Mouse (Mus musculus): ENCODE measurements at regions not wholly inside any gene's neighbourhood (a gene's known extent, or its start where the extent isn't known, plus 50 kb on each side); places are given as distances from the start of the nearest gene placed in this dataset.
"Not testable (repeated sequence)": the region's sequence is repeated elsewhere in the genome, so short reads cannot be mapped to it uniquely, and the experiment has no call there.

DNA sequence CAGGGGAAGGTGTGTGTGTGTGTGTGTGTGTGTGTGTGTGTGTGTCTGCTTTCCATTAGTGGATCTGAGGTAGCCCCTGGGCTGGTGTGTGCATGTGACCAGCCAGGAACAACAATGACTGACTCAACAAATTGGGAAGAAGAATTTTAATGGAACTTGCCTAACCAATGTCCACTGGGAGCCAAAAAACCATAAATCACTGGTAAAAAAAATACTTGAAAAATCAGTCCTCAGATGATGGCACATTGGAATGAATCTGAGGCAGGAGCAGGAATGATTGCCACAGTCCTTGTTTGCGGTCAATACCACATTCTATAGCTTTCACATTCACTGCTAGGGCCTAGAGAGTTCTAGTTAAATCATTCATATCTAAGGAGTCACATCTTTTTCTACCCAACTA is 487.8 kb downstream of the Ets1 start:
- Histone ChIP-seq H3K4me1 (replicated peaks; ENCODE audit: control insufficient read depth, insufficient read depth) (no peaks in the 10 kb centered on the region), H3K27me3 (ENCODE audit: control insufficient read depth, insufficient read depth, low read length) (no peaks in the 10 kb centered on the region), H3K9ac (ENCODE audit: low read length) (no peak overlapping the region), H3K9me3 (ENCODE audit: control insufficient read depth, low read length) (no peaks in the 10 kb centered on the region), H3K36me3 (ENCODE audit: control insufficient read depth, insufficient read depth, low read length) (no peaks in the 10 kb centered on the region), H3K4me2 (replicated peaks; ENCODE audit: low read depth) (no peak overlapping the region), H3K4me3 (ENCODE audit: low read depth, low read length) (no peak overlapping the region), H3K27ac (replicated peaks) (no peak overlapping the region)
- ATAC-seq (ENCODE audit: low FRiP score, low TSS enrichment): no peak
- DNase-seq (ENCODE audit: low spot score): no peak
- TF ChIP-seq CTCF (IDR thresholded peaks at IDR 0.05; ENCODE audit: low read depth): no peak
- 100% methylated on average over 1 of the region's 1 CpGs for WGBS

DNA sequence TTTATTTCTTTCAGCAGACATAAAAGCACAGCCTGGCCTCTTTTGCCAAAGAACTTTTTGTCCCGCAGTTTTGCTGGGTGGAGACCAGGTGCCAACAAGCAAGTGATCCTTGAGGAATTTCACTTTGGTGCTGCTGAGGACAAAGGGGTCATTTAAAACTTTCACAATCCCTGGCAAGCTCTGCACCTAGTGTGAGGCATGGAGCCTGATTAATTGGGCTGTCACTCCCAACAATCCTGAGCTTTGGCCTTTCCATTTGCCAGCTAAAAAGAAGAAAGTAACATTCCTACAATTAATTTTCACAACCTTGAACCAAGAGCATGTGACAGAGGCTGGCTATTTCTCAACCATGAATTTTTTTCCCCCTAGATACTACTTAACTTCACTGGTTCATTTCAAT is 516.2 kb downstream of the Ets1 start:
- Histone ChIP-seq H3K9me3 (ENCODE audit: control insufficient read depth, low read length) (no peaks in the 10 kb centered on the region), H3K36me3 (ENCODE audit: control insufficient read depth, insufficient read depth, low read length) (no peaks in the 10 kb centered on the region), H3K4me3 (ENCODE audit: low read depth, low read length) (no peak overlapping the region), H3K4me1 (replicated peaks; ENCODE audit: control insufficient read depth, insufficient read depth) (no peaks in the 10 kb centered on the region), H3K4me2 (replicated peaks; ENCODE audit: low read depth) (no peak overlapping the region), H3K27me3 (ENCODE audit: control insufficient read depth, insufficient read depth, low read length) (no peaks in the 10 kb centered on the region), H3K27ac (replicated peaks) (no peak overlapping the region), H3K9ac (ENCODE audit: low read length) (no peak overlapping the region)
- TF ChIP-seq EP300 (optimal IDR thresholded peaks at IDR 0.05): no peak
- no peak for TF ChIP-seq CTCF (IDR thresholded peaks at IDR 0.05; ENCODE audit: low read depth)
- ATAC-seq (ENCODE audit: low FRiP score, low TSS enrichment): peak; percentile 47; the same call in 1 of the 2 replicates
- no peak for DNase-seq (ENCODE audit: low spot score)
- WGBS: 15% methylated on average over 1 of the region's 1 CpGs

DNA sequence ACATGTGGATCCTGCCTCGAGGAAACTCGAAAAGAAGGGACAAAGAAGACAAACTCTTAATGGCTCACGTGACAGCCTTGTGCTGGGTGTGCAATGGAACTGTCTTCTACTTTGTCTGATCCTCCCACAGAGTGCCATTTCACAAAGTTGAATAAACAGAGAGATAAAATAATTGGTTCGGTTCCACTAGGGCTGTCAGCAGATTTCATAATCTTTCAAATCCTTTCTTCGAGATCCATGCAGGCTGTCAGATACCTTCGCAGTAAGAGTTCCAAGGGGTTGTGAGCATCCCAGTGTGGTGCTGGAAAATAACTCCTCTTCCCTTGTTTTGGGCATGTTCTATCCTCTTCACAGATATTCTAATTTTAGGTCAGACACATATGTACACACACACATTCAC is 532.1 kb downstream of the Ets1 start:
- ATAC-seq (ENCODE audit: low FRiP score, low TSS enrichment) (no peak), DNase-seq (ENCODE audit: low spot score) (no peak)
- no peak overlapping the region for H3K4me3 ChIP-seq (ENCODE audit: low read depth, low read length)
- no peak for TF ChIP-seq EP300 (optimal IDR thresholded peaks at IDR 0.05)
- no peak for TF ChIP-seq CTCF (IDR thresholded peaks at IDR 0.05; ENCODE audit: low read depth)
- H3K36me3 ChIP-seq (ENCODE audit: control insufficient read depth, insufficient read depth, low read length): no peaks in the 10 kb centered on the region
- H3K9me3 ChIP-seq (ENCODE audit: control insufficient read depth, low read length): no peaks in the 10 kb centered on the region
- H3K4me2 ChIP-seq (replicated peaks; ENCODE audit: low read depth): no peak overlapping the region
- no peaks in the 10 kb centered on the region for H3K4me1 ChIP-seq (replicated peaks; ENCODE audit: control insufficient read depth, insufficient read depth)
- no peak overlapping the region for H3K27ac ChIP-seq (replicated peaks)
- H3K27me3 ChIP-seq (ENCODE audit: control insufficient read depth, insufficient read depth, low read length): no peaks in the 10 kb centered on the region
- H3K9ac ChIP-seq (ENCODE audit: low read length): no peak overlapping the region
- WGBS: 41% methylated on average over 6 of the region's 6 CpGs

DNA sequence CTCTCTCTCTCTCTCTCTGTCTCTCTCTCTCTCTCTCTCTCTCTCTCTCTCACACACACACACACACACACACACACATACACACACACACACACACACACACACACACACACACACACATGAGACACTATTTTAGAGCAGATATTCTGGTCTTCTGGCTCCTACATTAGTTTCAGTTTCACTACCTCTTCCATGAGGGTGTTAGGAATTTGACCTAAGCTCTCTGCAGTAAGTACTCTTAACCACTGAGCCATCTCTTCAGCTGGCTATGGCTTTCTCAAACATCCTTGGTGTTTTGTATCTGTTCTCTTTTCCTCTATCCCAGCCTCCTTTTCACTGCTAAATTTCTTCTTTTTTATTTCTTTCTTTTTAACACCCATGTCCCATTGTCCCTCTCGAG is 533.1 kb downstream of the Ets1 start:
- WGBS: 85% methylated on average over 1 of the region's 1 CpGs
- not testable (repeated sequence) for H3K4me1 ChIP-seq (replicated peaks; ENCODE audit: control insufficient read depth, insufficient read depth); H3K9ac ChIP-seq (ENCODE audit: low read length); H3K36me3 ChIP-seq (ENCODE audit: control insufficient read depth, insufficient read depth, low read length); DNase-seq (ENCODE audit: low spot score); H3K4me2 ChIP-seq (replicated peaks; ENCODE audit: low read depth); H3K4me3 ChIP-seq (ENCODE audit: low read depth, low read length); H3K9me3 ChIP-seq (ENCODE audit: control insufficient read depth, low read length); H3K27ac ChIP-seq (replicated peaks); H3K27me3 ChIP-seq (ENCODE audit: control insufficient read depth, insufficient read depth, low read length); ATAC-seq (ENCODE audit: low FRiP score, low TSS enrichment)

DNA sequence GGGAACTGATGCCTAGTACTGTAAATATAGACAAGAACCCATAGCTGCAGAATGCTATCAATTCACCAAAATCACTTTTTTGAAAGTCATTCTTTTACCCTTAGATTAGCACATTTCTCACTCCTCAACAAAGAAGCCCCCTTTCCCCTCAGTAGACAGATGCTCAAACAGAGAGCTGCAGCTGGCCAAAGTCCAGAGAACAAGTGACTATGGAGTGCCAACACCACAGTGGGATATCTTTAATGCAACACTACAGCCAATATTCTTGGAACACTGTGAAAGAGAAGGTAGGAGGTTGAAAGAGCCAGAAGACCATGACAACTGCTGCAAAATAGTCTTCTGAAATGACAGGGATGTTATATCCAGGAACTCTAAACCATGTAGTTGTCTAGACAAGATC is 544.0 kb downstream of the Ets1 start:
- Histone ChIP-seq H3K9ac (ENCODE audit: low read length) (no peak overlapping the region), H3K27ac (replicated peaks) (no peak overlapping the region), H3K36me3 (ENCODE audit: control insufficient read depth, insufficient read depth, low read length) (no peaks in the 10 kb centered on the region), H3K4me3 (ENCODE audit: low read depth, low read length) (no peak overlapping the region), H3K4me2 (replicated peaks; ENCODE audit: low read depth) (no peak overlapping the region), H3K9me3 (ENCODE audit: control insufficient read depth, low read length) (no peaks in the 10 kb centered on the region), H3K27me3 (ENCODE audit: control insufficient read depth, insufficient read depth, low read length) (no peaks in the 10 kb centered on the region), H3K4me1 (replicated peaks; ENCODE audit: control insufficient read depth, insufficient read depth) (no peaks in the 10 kb centered on the region)
- ATAC-seq (ENCODE audit: low FRiP score, low TSS enrichment) (no peak), DNase-seq (ENCODE audit: low spot score) (no peak)
- TF ChIP-seq EP300 (optimal IDR thresholded peaks at IDR 0.05) (no peak), CTCF (IDR thresholded peaks at IDR 0.05; ENCODE audit: low read depth) (no peak)

DNA sequence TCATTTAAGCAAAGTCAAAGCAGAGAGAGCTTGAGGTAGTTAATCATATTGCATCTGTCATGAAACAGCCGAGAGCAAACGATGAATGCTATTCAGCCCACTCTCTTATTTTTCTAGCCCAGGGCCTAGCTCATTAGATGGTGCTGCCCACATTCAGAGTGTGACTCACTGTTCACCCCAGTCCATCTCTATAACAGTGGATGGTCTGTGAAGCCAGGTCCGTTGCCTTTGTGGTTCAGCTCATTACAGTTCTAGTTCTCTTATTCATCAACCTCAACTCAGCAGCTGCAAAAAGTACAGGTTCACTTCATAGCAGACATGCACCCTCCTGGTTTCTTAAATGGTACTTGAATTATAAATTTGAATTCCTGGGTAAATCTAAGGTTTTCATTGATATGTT is 551.2 kb downstream of the Ets1 start:
- Histone ChIP-seq H3K4me2 (replicated peaks; ENCODE audit: low read depth) (no peak overlapping the region), H3K36me3 (ENCODE audit: control insufficient read depth, insufficient read depth, low read length) (no peaks in the 10 kb centered on the region), H3K4me3 (ENCODE audit: low read depth, low read length) (no peak overlapping the region), H3K9me3 (ENCODE audit: control insufficient read depth, low read length) (no peaks in the 10 kb centered on the region), H3K27me3 (ENCODE audit: control insufficient read depth, insufficient read depth, low read length) (no peaks in the 10 kb centered on the region), H3K4me1 (replicated peaks; ENCODE audit: control insufficient read depth, insufficient read depth) (no peaks in the 10 kb centered on the region), H3K27ac (replicated peaks) (no peak overlapping the region), H3K9ac (ENCODE audit: low read length) (no peak overlapping the region)
- WGBS: 66% methylated on average over 3 of the region's 3 CpGs
- no peak for DNase-seq (ENCODE audit: low spot score)
- TF ChIP-seq CTCF (IDR thresholded peaks at IDR 0.05; ENCODE audit: low read depth) (no peak), EP300 (optimal IDR thresholded peaks at IDR 0.05) (no peak)
- ATAC-seq (ENCODE audit: low FRiP score, low TSS enrichment): no peak

Measured in stomach, postnatal 0 days (tissue).